Mouse (Mus musculus) midbrain, embryonic 14.5 days (tissue): Measurements from ENCODE around the gene Blmh. TPM values are rescaled to one million over a fixed set of nuclear protein-coding genes. Genes with fewer than 3 reads are reported as not detected.
"Not testable (repeated sequence)": the region's sequence is repeated elsewhere in the genome, so short reads cannot be mapped to it uniquely, and the experiment has no call there.

ENCODE experiments used
- ATAC-seq: fragments of 200-750 bp; cut with Nextera tagmentation; 2 replicates; pipeline ENCODE4 v1.8.0; 2017; ENCODE audit warnings: moderate number of reproducible peaks, moderate library complexity; ENCODE audit not compliant: low FRiP score, low TSS enrichment
- DNase-seq: peaks from one replicate; pipeline ENCODE4 v3.0.0-alpha.2; 2015
- H3K27ac ChIP-seq: fragments of 300-500 bp; sonication (generic); replicated peaks from 2 replicates; pipeline ENCODE4 v1.5.1; 2014; ENCODE audit warnings: mild to moderate bottlenecking, low read depth, low read length, moderate library complexity
- H3K27me3 ChIP-seq: fragments of 300-500 bp; sonication (generic); 2 replicates; pipeline ENCODE4 v1.6.1; 2014; ENCODE audit warnings: low read length, control low read depth, mixed read lengths; ENCODE audit not compliant: control insufficient read depth, insufficient read depth
- H3K36me3 ChIP-seq: fragments of 300-500 bp; sonication (generic); 2 replicates; pipeline ENCODE4 v1.6.1; 2014; ENCODE audit warnings: low read length, control low read depth; ENCODE audit not compliant: control insufficient read depth, insufficient read depth
- H3K4me1 ChIP-seq: fragments of 300-500 bp; sonication (generic); 2 replicates; pipeline ENCODE4 v1.6.1; 2014; ENCODE audit warnings: mild to moderate bottlenecking, antibody characterized with exemption, low read length, control low read depth; ENCODE audit not compliant: control insufficient read depth, insufficient read depth
- H3K4me2 ChIP-seq: fragments of 300-500 bp; sonication (generic); 2 replicates; pipeline ENCODE4 v1.6.1; 2014; ENCODE audit warnings: mild to moderate bottlenecking, low read length, moderate library complexity
- H3K4me3 ChIP-seq: fragments of 300-500 bp; sonication (generic); replicated peaks from 2 replicates; pipeline ENCODE4 v1.5.1; 2014; ENCODE audit warnings: low read depth, low read length
- H3K9ac ChIP-seq: fragments of 300-500 bp; sonication (generic); replicated peaks from 2 replicates; pipeline ENCODE4 v1.6.1; 2014; ENCODE audit warnings: mild to moderate bottlenecking, low read length, moderate library complexity
- H3K9me3 ChIP-seq: fragments of 300-500 bp; sonication (generic); 2 replicates; pipeline ENCODE4 v1.6.1; 2016; ENCODE audit warnings: low read length, control low read depth, mixed read lengths; ENCODE audit not compliant: control insufficient read depth
- whole genome bisulfite sequencing: fragments of 180-500 bp; shearing (Covaris S2); extraction: QIAGEN DNeasy Blood & Tissue Kit; methylation state at CpG from one replicate; pipeline ENCODE4 v1.1.7; 2014; 5-methylcytosine and 5-hydroxymethylcytosine counted together
- polyA plus RNA-seq: library from polyadenylated mRNA; unstranded; fragments of >200 nt; fragmentation: Nextera tagmentation; extraction: Ambion mirVana; gene quantifications from 2 replicates; pipeline ENCODE4 v1.2.1, GENCODE M21; 2014

Gene Blmh
- polyA plus RNA-seq, 1 experiment from 2014 or later: 136 TPM

DNA sequence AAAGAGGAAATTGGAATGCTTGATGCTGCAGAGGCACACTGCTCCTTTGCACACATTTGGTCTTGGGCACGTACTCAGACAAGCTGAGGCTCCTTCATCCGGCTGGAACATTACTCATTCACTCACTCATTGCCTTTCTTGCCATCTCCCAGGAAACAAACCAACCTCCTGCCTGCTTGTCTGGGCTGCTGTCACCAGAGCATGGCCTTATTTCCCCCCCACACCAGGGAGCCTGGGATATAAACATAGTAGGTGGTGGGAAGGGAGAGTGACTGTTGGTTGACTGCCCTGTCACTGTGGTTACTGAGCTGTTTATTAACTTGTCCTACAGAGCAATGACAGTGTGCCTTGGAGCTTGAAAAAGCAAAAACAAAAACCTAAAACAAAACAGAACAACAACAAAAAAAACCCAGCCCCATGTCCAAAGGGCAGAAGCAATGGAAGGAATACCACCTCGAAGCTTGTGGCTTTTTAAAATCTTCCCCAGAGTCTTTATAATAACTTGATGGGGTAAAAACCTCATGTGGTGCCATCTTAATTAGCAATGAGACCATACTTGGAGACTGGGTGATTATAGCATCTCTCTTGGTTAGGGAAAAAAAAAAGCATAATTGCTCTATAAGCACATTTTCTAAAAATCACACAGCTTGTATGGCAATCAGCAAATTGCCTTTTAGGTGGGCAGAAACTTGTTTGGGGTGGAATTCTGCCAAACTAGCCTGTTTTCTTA, 13.1 kb upstream of the Blmh start:
- peak overlapping the region; percentile 20; the same call in 1 of the 2 replicates for H3K27ac ChIP-seq
- DNase-seq (peak; percentile 17), ATAC-seq (no peak)
- H3K9me3 ChIP-seq: no peaks in the 10 kb centered on the region
- no peak overlapping the region for H3K4me2 ChIP-seq
- H3K9ac ChIP-seq: no peak overlapping the region
- no peak overlapping the region for H3K4me3 ChIP-seq
- no peaks in the 10 kb centered on the region for H3K4me1 ChIP-seq
- H3K27me3 ChIP-seq: no peaks in the 10 kb centered on the region
- no peaks in the 10 kb centered on the region for H3K36me3 ChIP-seq
- WGBS: 24% methylated on average over 3 of the region's 3 CpGs

DNA sequence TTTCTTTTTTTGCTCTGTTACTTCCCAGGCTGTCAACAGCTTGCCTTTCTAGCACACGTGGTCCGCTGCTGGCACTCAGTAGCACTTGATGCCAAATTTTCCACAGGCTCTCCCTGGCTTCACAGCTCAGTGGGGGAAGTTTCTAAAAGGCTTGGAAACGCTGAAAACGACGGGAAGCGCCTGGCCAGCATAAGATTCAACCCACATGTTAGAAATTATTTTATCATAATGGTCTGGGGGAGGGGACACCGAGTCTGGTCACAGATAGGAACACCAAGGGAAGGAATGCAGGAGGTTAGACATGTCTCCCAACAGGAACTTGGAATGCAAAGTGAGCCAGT, 12.6 kb upstream of the Blmh start:
- ATAC-seq (no peak), DNase-seq (peak; percentile 29)
- Histone ChIP-seq H3K36me3 (no peaks in the 10 kb centered on the region), H3K4me1 (no peaks in the 10 kb centered on the region; the same call in 1 of the 2 replicates), H3K9me3 (no peaks in the 10 kb centered on the region), H3K9ac (no peak overlapping the region), H3K4me3 (no peak overlapping the region), H3K4me2 (no peak overlapping the region), H3K27me3 (no peaks in the 10 kb centered on the region), H3K27ac (no peak overlapping the region)
- WGBS: 56% methylated on average over 7 of the region's 7 CpGs

DNA sequence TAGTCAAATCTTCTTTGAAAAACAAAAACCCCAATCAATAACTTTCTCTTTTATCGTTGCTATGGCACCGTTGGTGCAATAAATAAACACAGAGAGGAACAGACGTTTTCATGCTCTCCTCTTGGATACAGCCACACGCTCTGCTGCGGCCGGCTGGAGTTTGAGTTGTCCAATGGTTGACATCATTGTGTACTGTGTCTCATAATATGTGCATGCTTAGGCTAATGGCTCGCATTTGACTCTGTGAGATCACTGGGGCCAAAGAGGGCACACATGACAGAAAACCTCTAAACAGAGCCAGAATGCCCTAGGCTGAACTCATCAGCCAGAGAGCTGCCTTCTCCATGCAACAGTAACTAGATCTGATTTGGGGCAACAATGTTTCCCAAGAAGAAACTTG, 10.2 kb upstream of the Blmh start:
- 82% methylated on average over 7 of the region's 7 CpGs for WGBS
- no peaks in the 10 kb centered on the region; the same call in 1 of the 2 replicates for H3K4me1 ChIP-seq
- no peak overlapping the region for H3K27ac ChIP-seq
- DNase-seq (no peak), ATAC-seq (no peak)
- no peak overlapping the region for H3K9ac ChIP-seq
- H3K4me2 ChIP-seq: no peak overlapping the region
- H3K9me3 ChIP-seq: no peaks in the 10 kb centered on the region
- no peak overlapping the region for H3K4me3 ChIP-seq
- no peaks in the 10 kb centered on the region for H3K36me3 ChIP-seq
- H3K27me3 ChIP-seq: no peaks in the 10 kb centered on the region

DNA sequence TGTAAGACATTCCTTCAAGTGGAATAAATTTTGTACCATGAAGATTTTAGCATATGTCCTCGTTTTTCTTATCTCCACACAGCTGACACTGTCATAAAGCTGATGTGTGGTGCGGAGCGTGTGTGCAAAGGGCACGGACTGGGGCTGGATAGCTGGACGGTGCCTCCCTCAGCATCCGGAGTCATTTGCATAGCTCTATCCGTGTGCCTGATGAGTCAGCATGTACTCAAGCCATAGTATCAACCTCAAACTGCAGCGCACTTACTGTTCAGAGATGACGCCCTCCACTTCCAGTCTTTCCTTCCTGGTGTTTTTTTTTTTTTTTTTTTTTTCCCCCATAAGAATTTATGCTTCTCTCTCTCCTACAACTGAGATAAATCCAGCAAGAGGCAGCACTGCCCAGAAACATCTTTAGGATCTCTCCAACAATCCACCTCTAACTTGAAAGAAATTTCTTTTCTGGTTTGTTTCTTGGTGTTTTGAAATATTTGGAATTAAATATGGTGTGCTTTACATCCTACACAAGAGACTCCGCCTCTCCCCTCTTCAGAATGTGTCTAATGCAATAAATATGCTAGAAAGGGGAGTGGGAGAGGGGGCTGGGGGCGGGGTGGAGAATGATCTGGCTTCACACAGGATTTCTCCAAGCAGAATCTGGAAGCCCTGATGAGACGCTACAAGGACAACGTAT, 7.9 kb upstream of the Blmh start:
- Histone ChIP-seq H3K4me2 (no peak overlapping the region), H3K9me3 (no peaks in the 10 kb centered on the region), H3K4me1 (no peaks in the 10 kb centered on the region; the same call in 1 of the 2 replicates), H3K4me3 (no peak overlapping the region), H3K9ac (no peak overlapping the region), H3K27me3 (no peaks in the 10 kb centered on the region), H3K27ac (no peak overlapping the region), H3K36me3 (no peaks in the 10 kb centered on the region)
- ATAC-seq: no peak
- WGBS: 39% methylated on average over 13 of the region's 13 CpGs
- DNase-seq: peak; percentile 18

DNA sequence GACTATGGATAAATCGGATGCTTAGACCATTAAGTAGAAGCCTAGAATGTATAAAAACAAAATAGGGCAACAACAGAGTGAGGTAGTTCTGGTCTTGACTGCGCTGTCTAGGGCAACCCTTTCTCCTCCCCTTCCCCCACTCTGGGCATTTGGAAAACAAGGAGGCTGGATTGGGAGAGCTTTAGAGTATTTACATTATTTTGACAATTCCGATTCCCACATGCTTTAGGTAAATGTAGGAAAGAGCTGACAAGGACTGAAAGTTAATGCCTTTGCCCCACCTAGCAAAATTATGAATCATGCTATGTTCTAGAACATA, 7.4 kb upstream of the Blmh start:
- ATAC-seq (no peak), DNase-seq (peak; percentile 18)
- 48% methylated on average over 3 of the region's 3 CpGs for WGBS
- Histone ChIP-seq H3K4me1 (no peaks in the 10 kb centered on the region; the same call in 1 of the 2 replicates), H3K27me3 (no peaks in the 10 kb centered on the region), H3K27ac (no peak overlapping the region), H3K9me3 (no peaks in the 10 kb centered on the region), H3K9ac (no peak overlapping the region), H3K36me3 (no peaks in the 10 kb centered on the region), H3K4me2 (no peak overlapping the region), H3K4me3 (no peak overlapping the region)

DNA sequence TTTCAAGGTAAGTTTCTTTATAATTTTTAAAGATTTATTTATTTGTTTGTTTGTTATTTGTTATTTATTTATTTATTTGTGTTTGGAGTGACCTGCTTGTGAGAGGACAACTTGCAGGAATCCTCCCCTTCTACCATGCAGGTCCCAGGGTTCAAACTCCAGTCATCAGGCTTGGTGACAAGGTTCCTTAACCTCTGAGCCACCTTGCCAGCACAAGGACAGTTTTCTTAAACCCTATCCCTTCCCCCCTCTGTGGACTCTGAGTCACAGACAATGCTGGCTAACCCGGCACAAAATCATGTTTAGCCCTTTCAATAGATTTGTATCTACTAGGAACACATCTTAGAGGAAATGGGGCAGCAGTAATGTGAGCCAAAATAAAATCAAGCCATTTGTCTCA, 4.0 kb upstream of the Blmh start:
- no peak overlapping the region for H3K4me2 ChIP-seq
- no peak for DNase-seq
- 61% methylated on average over 1 of the region's 1 CpGs for WGBS
- H3K27ac ChIP-seq: no peak overlapping the region
- no peaks in the 10 kb centered on the region; the same call in 1 of the 2 replicates for H3K4me1 ChIP-seq
- H3K36me3 ChIP-seq: no peaks in the 10 kb centered on the region
- no peak overlapping the region for H3K4me3 ChIP-seq
- no peaks in the 10 kb centered on the region for H3K27me3 ChIP-seq
- no peaks in the 10 kb centered on the region for H3K9me3 ChIP-seq
- ATAC-seq: no peak
- no peak overlapping the region for H3K9ac ChIP-seq

DNA sequence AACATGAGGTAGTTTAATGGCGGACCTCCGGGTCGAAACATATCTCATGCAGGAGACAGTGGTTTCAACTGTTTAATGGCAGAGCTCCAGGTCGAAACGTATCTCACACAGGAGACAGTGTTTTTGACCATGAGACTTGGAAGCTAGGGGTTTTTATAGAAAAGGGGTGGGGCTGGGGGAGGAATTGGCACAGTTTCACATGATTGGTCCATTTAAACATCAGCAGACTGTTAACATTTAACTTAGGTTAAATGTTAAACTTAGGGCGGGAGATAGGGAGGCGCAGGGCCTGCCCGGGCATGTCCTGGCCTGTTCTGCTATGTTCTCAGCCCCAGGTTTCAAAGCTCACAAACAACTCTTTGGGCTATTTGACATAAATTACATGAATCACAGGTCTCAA, 4.0 kb downstream of the Blmh start:
- not testable (repeated sequence) for H3K4me2 ChIP-seq, H3K27ac ChIP-seq, H3K4me1 ChIP-seq, H3K9me3 ChIP-seq, ATAC-seq, H3K4me3 ChIP-seq, H3K36me3 ChIP-seq, H3K9ac ChIP-seq, H3K27me3 ChIP-seq, DNase-seq
- 94% methylated on average over 8 of the region's 8 CpGs for WGBS

DNA sequence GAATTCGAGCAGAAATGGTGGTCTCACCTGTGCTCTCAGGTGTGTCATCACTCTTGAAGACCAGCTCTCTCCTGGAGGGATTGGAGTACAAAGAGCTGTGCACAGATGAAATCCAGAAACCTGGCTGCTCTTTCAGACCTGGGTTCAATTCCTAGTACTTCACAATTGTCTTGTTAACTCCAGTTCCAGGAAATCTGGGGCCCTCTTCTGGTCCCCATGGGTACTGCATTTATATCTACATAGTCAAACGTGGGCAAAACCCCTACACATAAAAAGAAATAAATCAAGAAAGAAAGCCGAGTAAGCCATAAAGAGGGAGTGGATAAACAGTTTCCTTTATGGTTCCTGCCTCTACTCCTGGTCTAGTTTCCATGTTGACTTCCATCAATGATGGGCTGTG, 8.6 kb downstream of the Blmh start:
- ATAC-seq (no peak), DNase-seq (no peak)
- 61% methylated on average over 3 of the region's 3 CpGs for whole genome bisulfite sequencing
- no peak overlapping the region for H3K4me3 ChIP-seq
- no peaks in the 10 kb centered on the region for H3K9me3 ChIP-seq
- no peak overlapping the region for H3K9ac ChIP-seq
- no peaks in the 10 kb centered on the region for H3K27me3 ChIP-seq
- H3K4me2 ChIP-seq: no peak overlapping the region
- no peaks in the 10 kb centered on the region for H3K36me3 ChIP-seq
- H3K4me1 ChIP-seq: no peaks in the 10 kb centered on the region
- H3K27ac ChIP-seq: no peak overlapping the region

DNA sequence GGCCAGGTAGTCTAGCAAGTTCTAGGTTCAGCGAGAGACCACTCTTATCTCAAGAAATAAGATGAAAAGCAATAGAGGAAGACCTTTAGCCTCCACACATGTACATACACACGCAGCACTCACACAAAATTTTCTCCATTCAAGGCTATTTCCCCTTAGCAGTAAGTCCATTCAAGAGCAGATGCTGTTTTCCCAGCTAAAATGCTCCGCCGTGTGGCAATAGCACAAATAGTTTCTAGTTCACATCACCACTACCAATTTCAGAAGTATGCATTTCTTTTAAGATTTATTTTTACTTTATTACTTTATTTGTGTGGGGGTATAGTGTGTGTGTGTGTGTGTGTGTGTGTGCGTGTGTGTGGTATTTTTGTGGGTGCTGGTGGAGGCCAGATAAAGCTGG, 12.0 kb downstream of the Blmh start:
- 85% methylated on average over 5 of the region's 5 CpGs for WGBS
- no peaks in the 10 kb centered on the region for H3K9me3 ChIP-seq
- no peak overlapping the region for H3K9ac ChIP-seq
- H3K4me2 ChIP-seq: no peak overlapping the region
- DNase-seq (no peak), ATAC-seq (no peak)
- H3K4me3 ChIP-seq: no peak overlapping the region
- no peaks in the 10 kb centered on the region for H3K36me3 ChIP-seq
- H3K4me1 ChIP-seq: no peaks in the 10 kb centered on the region
- H3K27ac ChIP-seq: no peak overlapping the region
- H3K27me3 ChIP-seq: no peaks in the 10 kb centered on the region
